Mouse (Mus musculus) hindbrain, embryonic 10.5 days (tissue): ENCODE data around the gene Arl6ip4. TPM values are rescaled to one million over a fixed set of nuclear protein-coding genes. Genes with fewer than 3 reads are reported as not detected.
A peak's percentile ranks its signal among the peaks of the same experiment; 100 is the strongest.

Source experiments
- DNase-seq: peaks from one replicate; pipeline ENCODE4 v3.0.0-alpha.2; 2017; ENCODE audit warnings: low spot score
- H3K27ac ChIP-seq: fragments of 300-500 bp; sonication (generic); 2 replicates; pipeline ENCODE4 v1.5.1; 2016; ENCODE audit warnings: mild to moderate bottlenecking, moderate library complexity
- H3K27me3 ChIP-seq: fragments of 300-500 bp; sonication (generic); 2 replicates; pipeline ENCODE4 v1.6.1; 2016; ENCODE audit warnings: mild to moderate bottlenecking; ENCODE audit not compliant: poor library complexity, insufficient read depth, severe bottlenecking
- H3K36me3 ChIP-seq: fragments of 300-500 bp; sonication (generic); 2 replicates; pipeline ENCODE4 v1.6.1; 2016; ENCODE audit warnings: mild to moderate bottlenecking, moderate library complexity
- H3K4me1 ChIP-seq: fragments of 300-500 bp; sonication (generic); replicated peaks from 2 replicates; pipeline ENCODE4 v1.6.1; 2016; ENCODE audit warnings: mild to moderate bottlenecking
- H3K4me3 ChIP-seq: fragments of 300-500 bp; sonication (generic); 2 replicates; pipeline ENCODE4 v1.5.1; 2016; ENCODE audit warnings: mild to moderate bottlenecking, moderate library complexity
- H3K9me3 ChIP-seq: fragments of 300-500 bp; sonication (generic); 2 replicates; pipeline ENCODE4 v1.6.1; 2016; ENCODE audit warnings: mild to moderate bottlenecking, moderate library complexity
- WGBS: fragments of 180-500 bp; shearing (Covaris S2); methylation state at CpG from one replicate; pipeline ENCODE4 v1.1.7; 2016; 5-methylcytosine and 5-hydroxymethylcytosine counted together
- polyA plus RNA-seq: library from polyadenylated mRNA; unstranded; fragments of >200 nt; fragmentation: Nextera tagmentation; extraction: Ambion mirVana; gene quantifications from 2 replicates; pipeline ENCODE4 v1.2.1, GENCODE M21; 2016

Gene Arl6ip4
- polyA plus RNA-seq, 1 experiment from 2014 or later = 117 TPM

DNA sequence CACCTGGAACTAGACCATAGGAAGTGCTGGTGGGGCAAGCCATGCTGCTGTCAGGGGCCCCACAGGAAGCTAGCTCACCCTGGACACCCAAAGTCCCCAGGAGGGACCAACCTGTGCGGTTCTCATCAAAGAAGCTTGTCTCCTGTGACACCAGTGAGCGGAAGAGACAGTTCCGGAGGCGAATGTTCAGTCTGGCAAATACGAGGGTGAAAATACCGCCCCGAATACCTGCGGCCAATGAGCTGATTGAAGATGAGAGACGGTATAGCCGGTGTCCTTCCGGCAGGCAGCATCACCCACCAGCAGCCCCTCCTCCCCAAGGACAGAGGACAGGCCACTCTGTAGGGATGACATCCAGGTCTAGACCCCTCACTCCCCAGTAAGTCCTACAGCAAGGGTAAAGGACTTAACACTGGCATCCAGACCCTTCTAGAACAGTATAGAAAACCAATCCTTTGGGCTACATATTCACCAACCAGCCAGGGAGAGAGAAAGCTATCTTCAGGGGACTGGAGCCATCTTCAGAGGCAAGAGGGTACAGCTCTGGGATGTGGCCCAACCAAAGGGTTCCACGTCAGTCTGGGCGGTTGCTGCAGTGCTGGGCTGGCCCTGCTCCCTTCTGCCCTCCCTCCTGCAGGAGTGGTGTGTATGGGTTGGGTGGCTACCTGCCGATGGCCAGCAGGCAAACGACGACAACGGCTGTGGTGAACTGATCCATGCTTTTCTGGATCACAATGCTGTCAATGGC, 32.8 kb upstream of the Arl6ip4 start:
- no peak overlapping the region for H3K4me3 ChIP-seq
- peaks cover 30% of the 10 kb centered on the region for H3K4me1 ChIP-seq
- H3K9me3 ChIP-seq = no peaks in the 10 kb centered on the region
- WGBS = 92% methylated on average over 17 of the region's 17 CpGs
- H3K27ac ChIP-seq = 0 out of 2 replicates have a peak overlapping the region, but pooled peaks have one; percentile 42
- H3K36me3 ChIP-seq = no peaks in the 10 kb centered on the region
- peak; percentile 2 for DNase-seq
- H3K27me3 ChIP-seq = 0 out of 2 replicates have a peak, but pooled peaks cover 6% of the 10 kb centered on the region

DNA sequence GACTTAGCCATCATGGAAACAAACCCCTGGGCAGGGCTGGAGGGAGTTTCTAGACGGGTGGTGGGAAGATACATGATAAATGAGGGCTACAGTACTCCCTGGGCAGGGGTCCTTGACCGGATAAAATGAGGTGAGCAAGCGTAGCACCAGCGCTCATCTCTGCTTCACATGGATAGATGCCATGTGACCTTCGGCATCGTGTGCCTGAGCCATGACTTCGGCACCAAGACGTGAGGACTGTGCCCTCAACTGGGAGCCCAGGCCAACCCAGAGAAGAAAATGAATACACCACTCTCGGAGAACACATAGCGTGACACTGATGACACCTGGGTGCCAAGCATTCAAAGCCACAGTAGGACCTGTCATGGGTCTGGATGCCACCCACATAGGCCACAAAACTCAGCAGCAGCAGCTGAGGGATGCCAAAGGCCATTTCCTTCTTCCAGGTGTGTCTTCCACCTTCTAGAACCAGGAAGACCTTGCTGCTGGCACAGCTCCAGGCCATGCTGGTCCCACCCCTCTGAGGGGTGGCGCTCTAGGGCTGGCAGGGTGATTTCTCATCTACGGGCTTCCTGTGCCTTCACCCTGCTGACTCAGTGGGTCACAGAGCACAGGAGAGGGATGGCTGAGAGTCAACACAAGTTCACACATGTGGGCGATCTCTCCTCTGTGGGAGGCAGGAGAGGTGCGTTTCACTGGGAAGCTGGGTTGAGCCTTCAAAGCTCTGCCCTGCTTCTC, 31.9 kb upstream of the Arl6ip4 start:
- Histone ChIP-seq H3K27me3 (0 out of 2 replicates have a peak, but pooled peaks cover 6% of the 10 kb centered on the region), H3K27ac (no peak overlapping the region), H3K4me1 (peaks cover 21% of the 10 kb centered on the region), H3K4me3 (no peak overlapping the region), H3K9me3 (no peaks in the 10 kb centered on the region), H3K36me3 (no peaks in the 10 kb centered on the region)
- DNase-seq = no peak
- 88% methylated on average over 14 of the region's 14 CpGs for WGBS

DNA sequence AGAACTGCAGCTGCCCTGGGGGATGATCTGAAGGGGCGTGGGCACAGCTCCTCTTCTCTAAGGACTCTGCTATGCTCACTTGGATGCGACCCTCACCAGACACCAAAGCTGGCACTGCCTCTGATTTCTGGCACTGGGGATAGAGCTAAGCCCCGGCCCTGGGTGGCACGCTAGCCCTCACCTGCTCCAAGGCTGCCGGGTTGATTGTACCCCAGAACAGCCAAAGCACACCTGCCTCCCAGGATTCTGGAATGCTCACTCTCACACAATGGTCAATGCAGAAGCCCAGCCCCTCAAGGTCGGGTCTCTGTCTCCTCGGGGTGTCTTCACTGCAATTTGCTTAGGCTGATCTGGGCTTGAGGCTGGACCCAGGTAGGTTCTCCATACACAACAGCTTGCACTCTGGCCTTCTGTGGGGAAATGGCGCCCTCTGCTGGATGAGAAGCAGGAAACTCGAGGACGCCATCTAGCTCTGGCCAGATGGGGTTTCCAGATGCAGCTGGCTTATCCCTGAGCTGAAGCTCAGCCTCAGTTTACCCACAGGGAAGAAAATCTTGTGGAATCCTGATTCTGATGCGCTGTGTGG, 31.2 kb upstream of the Arl6ip4 start:
- Histone ChIP-seq H3K27ac (no peak overlapping the region), H3K36me3 (no peaks in the 10 kb centered on the region), H3K4me1 (peaks cover 19% of the 10 kb centered on the region), H3K27me3 (0 out of 2 replicates have a peak, but pooled peaks cover 6% of the 10 kb centered on the region), H3K4me3 (no peak overlapping the region), H3K9me3 (no peaks in the 10 kb centered on the region)
- peak; percentile 84 for DNase-seq
- 40% methylated on average over 11 of the region's 11 CpGs for WGBS

DNA sequence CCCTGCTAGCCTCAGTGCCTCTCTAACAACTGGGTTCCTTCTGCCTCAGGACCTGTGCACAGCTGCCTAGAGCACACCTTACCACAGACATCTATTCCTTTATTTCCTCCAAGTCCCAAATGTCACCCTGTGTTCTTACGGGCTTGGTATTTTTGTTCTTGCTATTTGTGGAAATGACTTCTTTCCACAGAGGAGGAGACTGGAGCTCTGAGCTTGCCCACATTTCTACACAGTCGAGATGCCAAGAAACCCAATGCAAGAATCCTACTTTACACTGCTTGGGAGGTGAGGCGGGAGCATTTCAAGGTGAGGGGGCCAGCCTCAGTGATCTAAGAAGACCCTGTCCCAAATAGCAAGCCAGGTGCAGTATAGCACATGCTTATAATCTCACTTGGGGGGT, 30.4 kb upstream of the Arl6ip4 start:
- Histone ChIP-seq H3K9me3 (no peaks in the 10 kb centered on the region), H3K36me3 (no peaks in the 10 kb centered on the region), H3K4me3 (no peak overlapping the region), H3K4me1 (peaks cover 13% of the 10 kb centered on the region; the same call in 1 of the 2 replicates), H3K27me3 (0 out of 2 replicates have a peak, but pooled peaks cover 6% of the 10 kb centered on the region), H3K27ac (no peak overlapping the region)
- WGBS = 78% methylated on average over 3 of the region's 3 CpGs
- DNase-seq = no peak

DNA sequence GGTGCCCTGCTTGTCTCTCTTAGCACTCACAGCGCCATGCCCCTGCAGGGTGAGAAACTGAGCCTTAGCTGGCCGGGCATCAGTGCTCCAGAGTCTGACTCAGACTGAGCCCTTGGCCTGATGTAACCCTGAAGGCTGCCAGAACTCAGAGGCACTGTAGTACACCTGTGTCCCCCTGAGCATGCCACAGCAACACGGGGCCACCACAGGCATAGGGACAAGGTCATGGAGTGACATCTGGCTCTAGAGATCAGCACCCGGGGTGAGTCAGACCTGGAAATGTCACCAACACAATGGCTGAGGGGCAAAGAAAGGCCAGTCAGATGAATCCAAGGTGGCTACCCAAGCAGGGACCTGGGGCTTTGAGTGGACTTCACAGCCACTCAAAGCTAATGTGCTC, 29.0 kb upstream of the Arl6ip4 start:
- Histone ChIP-seq H3K27me3 (0 out of 2 replicates have a peak, but pooled peaks cover 3% of the 10 kb centered on the region), H3K4me1 (peaks cover 8% of the 10 kb centered on the region; the same call in 1 of the 2 replicates), H3K27ac (no peak overlapping the region), H3K4me3 (no peak overlapping the region), H3K36me3 (no peaks in the 10 kb centered on the region), H3K9me3 (no peaks in the 10 kb centered on the region)
- no peak for DNase-seq
- 83% methylated on average over 4 of the region's 4 CpGs for WGBS

DNA sequence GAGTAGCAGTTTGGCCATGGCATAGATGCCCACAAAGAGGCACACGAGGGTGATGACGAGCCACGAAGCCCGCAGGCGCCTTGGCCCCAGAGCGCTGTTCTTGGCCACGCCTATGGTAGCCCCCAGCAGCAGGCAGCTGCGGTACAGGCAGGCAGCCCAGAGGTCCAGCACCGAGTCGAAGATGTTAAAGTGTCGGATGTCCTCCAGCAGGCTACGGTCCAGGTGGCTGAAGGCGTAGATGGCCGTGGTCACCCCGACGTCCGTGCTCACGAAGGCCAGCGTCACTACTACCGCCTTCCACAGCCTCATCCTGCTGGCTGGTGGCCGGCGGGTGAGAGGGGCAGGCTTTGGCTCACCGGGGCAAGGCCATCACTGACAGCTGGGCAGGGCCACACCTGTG, 26.0 kb upstream of the Arl6ip4 start:
- peaks cover 18% of the 10 kb centered on the region for H3K4me1 ChIP-seq
- no peak overlapping the region for H3K27ac ChIP-seq
- no peak overlapping the region for H3K4me3 ChIP-seq
- peaks cover 22% of the 10 kb centered on the region for H3K27me3 ChIP-seq
- no peaks in the 10 kb centered on the region for H3K36me3 ChIP-seq
- no peaks in the 10 kb centered on the region for H3K9me3 ChIP-seq
- no peak for DNase-seq
- 87% methylated on average over 23 of the region's 23 CpGs for WGBS

DNA sequence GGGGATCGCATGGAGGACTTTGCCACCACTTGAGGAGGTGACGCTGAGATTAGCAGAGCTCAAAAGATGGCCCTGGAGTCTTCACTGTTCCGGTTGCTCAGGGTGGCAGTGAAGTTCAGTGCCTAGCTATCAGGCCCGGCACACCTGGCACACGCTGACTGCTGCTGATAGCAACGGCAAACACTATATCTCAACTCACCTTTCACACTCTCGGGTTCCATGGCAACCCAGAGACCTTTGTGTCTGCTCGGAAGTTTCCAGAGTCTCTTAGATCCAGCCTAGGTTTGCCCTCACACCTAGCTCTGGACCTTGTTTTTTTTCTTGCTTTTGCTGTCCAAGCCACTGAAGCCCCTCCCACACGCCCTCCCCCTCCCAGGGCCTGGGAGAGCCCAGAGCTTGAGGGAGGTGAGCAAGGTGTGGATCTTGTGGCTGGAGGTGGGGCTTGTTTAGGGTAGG, 23.9 kb upstream of the Arl6ip4 start:
- Histone ChIP-seq H3K4me3 (no peak overlapping the region), H3K27me3 (peaks cover 29% of the 10 kb centered on the region), H3K27ac (no peak overlapping the region), H3K9me3 (no peaks in the 10 kb centered on the region), H3K4me1 (peaks cover 29% of the 10 kb centered on the region), H3K36me3 (no peaks in the 10 kb centered on the region)
- 72% methylated on average over 9 of the region's 9 CpGs for WGBS
- no peak for DNase-seq

DNA sequence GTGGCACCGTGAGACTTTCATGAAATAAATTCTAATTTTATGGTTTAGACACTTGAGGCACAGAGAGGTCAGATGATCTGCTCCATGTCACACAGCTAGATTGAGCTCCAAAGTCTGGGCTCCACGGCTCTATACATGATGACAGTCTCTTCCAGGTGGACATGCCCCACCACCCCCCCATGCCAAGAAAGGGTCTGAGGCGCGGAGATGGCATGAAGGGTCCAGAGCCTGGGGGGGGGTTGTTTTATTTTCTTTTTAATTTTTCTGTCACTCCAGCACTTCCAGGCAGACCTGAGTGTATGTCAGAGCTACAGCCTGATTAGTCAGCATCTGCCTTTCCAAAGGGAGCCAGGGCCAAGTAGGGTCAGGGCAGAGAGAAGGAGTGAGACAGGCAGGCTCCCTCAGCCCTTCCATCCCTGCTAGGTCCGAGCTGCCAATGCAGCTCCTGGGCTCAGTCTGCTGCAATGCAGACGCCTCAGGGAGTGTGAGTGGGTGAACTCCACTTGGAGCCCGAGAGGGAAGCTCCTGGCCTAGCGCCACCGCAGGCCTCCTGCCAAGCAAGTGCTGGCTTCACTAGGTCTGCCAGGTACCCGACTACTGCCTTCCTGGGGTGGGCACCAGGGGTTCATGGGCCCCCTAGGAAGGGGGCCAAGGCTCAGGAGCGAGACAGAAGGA, 22.6 kb upstream of the Arl6ip4 start:
- no peak for DNase-seq
- whole genome bisulfite sequencing = 79% methylated on average over 11 of the region's 11 CpGs

DNA sequence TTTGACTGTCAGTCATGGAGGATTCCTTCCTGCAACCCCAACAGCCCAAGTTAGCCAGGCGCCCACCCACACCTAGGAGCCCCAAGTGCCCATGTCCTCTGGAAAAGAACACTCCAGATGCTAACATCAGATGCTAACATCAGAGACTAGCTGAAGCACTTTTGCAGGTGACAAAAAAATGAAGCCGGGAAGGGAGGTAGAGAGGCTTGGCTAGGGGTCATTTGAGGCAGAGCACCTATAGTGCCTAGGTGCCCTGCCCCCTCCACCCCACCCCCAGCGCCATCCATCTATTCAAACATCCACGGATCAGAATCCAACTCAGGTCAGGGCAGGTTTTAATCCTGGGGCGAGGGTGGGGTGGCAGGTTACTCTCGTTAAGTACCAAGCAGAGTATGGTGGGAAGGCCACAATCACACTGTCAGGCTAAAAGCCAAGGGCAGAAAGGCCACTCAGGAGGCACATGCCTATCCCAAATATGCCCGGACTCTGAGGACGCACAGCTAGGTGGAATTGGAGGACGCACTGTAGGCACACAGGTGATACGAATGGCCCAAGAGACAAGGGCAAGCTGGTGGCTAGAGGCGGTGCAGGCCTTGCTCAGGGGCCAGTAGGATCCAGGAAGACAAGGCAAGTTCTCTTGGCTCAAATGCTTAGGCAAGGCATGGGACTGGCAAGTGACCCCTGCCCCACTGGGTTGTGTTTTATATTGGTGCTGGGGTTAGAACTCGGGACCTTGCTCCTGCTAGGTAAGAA, 21.9 kb upstream of the Arl6ip4 start:
- WGBS = 85% methylated on average over 12 of the region's 12 CpGs
- no peak overlapping the region for H3K27ac ChIP-seq
- no peak for DNase-seq

More for the DNA sequence above, 22.6 kb upstream of the Arl6ip4 start:
- H3K27ac ChIP-seq = no peak overlapping the region
- H3K4me3 ChIP-seq = no peak overlapping the region
- peaks cover 29% of the 10 kb centered on the region for H3K4me1 ChIP-seq
- H3K36me3 ChIP-seq = no peaks in the 10 kb centered on the region
- peaks cover 29% of the 10 kb centered on the region for H3K27me3 ChIP-seq
- H3K9me3 ChIP-seq = no peaks in the 10 kb centered on the region

DNA sequence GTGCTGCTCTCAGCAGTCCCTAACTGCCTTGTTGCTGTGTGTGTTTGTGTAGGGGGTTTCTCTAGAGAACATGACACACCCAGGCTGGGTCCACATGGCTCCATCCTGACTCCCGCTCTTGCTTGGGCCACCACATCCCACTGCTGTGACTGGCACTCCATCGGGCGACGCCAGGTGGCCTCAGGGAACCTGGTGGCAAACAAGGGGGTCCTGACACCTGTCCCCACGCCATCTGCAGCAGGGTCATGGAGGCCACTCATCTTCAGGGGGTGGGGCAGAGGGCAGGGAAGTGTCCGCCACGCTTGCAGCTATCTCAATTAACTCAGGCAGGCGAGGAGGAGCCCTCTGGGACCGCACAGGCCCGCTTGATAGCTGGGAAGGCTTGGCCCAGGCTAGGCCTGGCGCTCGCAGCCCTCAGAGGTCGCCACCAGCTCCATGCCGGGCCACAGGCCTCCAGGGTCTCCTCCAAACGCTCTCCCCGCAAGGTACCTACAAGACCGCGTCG, 20.8 kb upstream of the Arl6ip4 start:
- H3K9me3 ChIP-seq = no peaks in the 10 kb centered on the region
- H3K27me3 ChIP-seq = peaks cover 29% of the 10 kb centered on the region
- H3K36me3 ChIP-seq = no peaks in the 10 kb centered on the region
- peaks cover 22% of the 10 kb centered on the region for H3K4me1 ChIP-seq
- peak overlapping the region; percentile 57 for H3K4me3 ChIP-seq
- peak overlapping the region; percentile 64 for H3K27ac ChIP-seq
- peak; percentile 18 for DNase-seq
- WGBS = 11% methylated on average over 19 of the region's 19 CpGs

More for the DNA sequence above, 21.9 kb upstream of the Arl6ip4 start:
- Histone ChIP-seq H3K4me3 (no peak overlapping the region; the same call in 1 of the 2 replicates), H3K27me3 (peaks cover 29% of the 10 kb centered on the region), H3K4me1 (peaks cover 29% of the 10 kb centered on the region), H3K9me3 (no peaks in the 10 kb centered on the region), H3K36me3 (no peaks in the 10 kb centered on the region)

DNA sequence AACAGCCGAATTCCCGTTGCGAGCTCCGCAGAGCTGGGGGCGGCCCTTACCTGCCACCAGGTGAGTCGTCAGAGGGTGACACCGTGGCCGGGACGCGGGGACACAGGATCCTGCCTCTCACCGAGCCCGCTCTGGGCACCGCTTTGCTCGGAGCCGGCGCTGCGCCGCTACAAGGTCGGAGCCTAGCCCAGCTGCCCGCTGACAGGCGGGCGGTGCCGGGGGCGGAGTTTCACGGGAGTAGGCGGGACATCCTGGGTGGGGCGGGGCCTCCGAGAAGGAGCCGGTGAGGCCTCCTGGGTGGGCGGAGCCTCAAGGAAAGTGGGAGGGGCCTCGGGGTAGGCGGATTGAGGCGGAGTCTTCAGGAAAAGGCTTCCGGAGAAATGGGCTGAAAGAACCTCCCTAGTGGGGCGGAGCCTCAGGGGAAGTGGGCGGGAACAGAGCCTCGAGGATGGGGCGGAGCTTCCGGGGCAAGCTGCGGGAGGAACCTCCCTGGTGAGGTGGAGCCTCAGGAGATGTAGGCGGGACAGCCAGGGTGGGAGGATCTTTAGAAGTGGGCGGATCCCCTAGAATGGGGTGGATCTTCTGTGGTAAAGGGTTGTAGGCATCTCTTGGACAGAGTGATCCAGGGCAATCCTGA, 20.2 kb upstream of the Arl6ip4 start, which contains the start of gene Abcb9:
Gene Abcb9, minus strand, starts transcription at position 203 of the 637 bp plus-strand sequence.
- WGBS = under 1% methylated on average over 42 of the region's 42 CpGs
- Histone ChIP-seq H3K4me1 (peaks cover 22% of the 10 kb centered on the region), H3K27me3 (peaks cover 29% of the 10 kb centered on the region), H3K27ac (peak within 1 kb of the TSS; percentile 64), H3K9me3 (no peaks in the 10 kb centered on the region), H3K36me3 (no peaks in the 10 kb centered on the region), H3K4me3 (peak within 1 kb of the TSS; percentile 57)
- DNase-seq = peak; percentile 92
